Mouse (Mus musculus) heart, embryonic 15.5 days (tissue): Measurements from ENCODE around the gene Pfn1. TPM values are rescaled to one million over a fixed set of nuclear protein-coding genes. Genes with fewer than 3 reads are reported as not detected.

Source experiments
- ATAC-seq: fragments of 200-750 bp; cut with Nextera tagmentation; replicated peaks from 2 replicates; pipeline ENCODE4 v1.8.0; 2017; ENCODE audit warnings: low read depth, moderate TSS enrichment; ENCODE audit not compliant: insufficient number of reproducible peaks, insufficient read depth, low FRiP score
- H3K27ac ChIP-seq: fragments of 300-500 bp; sonication (generic); 2 replicates; pipeline ENCODE4 v1.5.1; 2015; ENCODE audit warnings: mild to moderate bottlenecking, inconsistent platforms
- H3K27me3 ChIP-seq: fragments of 300-500 bp; sonication (generic); 2 replicates; pipeline ENCODE4 v1.6.1; 2015; ENCODE audit warnings: inconsistent platforms
- H3K36me3 ChIP-seq: fragments of 300-500 bp; sonication (generic); 2 replicates; pipeline ENCODE4 v1.6.1; 2015; ENCODE audit warnings: mild to moderate bottlenecking, inconsistent platforms
- H3K4me1 ChIP-seq: fragments of 300-500 bp; sonication (generic); replicated peaks from 2 replicates; pipeline ENCODE4 v1.6.1; 2015; ENCODE audit warnings: inconsistent platforms
- H3K4me2 ChIP-seq: fragments of 300-500 bp; sonication (generic); 2 replicates; pipeline ENCODE4 v1.6.1; 2015; ENCODE audit warnings: inconsistent platforms, mild to moderate bottlenecking, moderate library complexity
- H3K4me3 ChIP-seq: fragments of 300-500 bp; sonication (generic); 2 replicates; pipeline ENCODE4 v1.5.1; 2015; ENCODE audit warnings: mild to moderate bottlenecking, inconsistent platforms
- H3K9ac ChIP-seq: fragments of 300-500 bp; sonication (generic); 2 replicates; pipeline ENCODE4 v1.6.1; 2015; ENCODE audit warnings: mild to moderate bottlenecking, inconsistent platforms
- H3K9me3 ChIP-seq: fragments of 300-500 bp; sonication (generic); replicated peaks from 2 replicates; pipeline ENCODE4 v1.6.1; 2016; ENCODE audit warnings: inconsistent platforms
- WGBS: fragments of 180-500 bp; shearing (Covaris S2); methylation state at CpG from one replicate; pipeline ENCODE4 v1.1.7; 2015; ENCODE audit warnings: mixed read lengths; 5-methylcytosine and 5-hydroxymethylcytosine counted together
- polyA plus RNA-seq: library from polyadenylated mRNA; unstranded; fragments of >200 nt; fragmentation: Nextera tagmentation; extraction: Ambion mirVana; gene quantifications from 2 replicates; pipeline ENCODE4 v1.2.1, GENCODE M21; 2015

The Pfn1 gene
- polyA plus RNA-seq, 1 experiment from 2014 or later = 1,318 TPM

- no peaks in the 10 kb centered on the region for H3K9me3 ChIP-seq
- peaks cover 42% of the 10 kb centered on the region for H3K4me1 ChIP-seq
- H3K27ac ChIP-seq = peak overlapping the region; percentile 95
- peak overlapping the region; percentile 73 for H3K4me2 ChIP-seq
- H3K9ac ChIP-seq = peak overlapping the region; percentile 83
- H3K36me3 ChIP-seq = peaks cover 27% of the 10 kb centered on the region
- ATAC-seq = no peak
- no peaks in the 10 kb centered on the region for H3K27me3 ChIP-seq
- 75% methylated on average over 12 of the region's 12 CpGs for WGBS
- peak overlapping the region; percentile 72 for H3K4me3 ChIP-seq
Observed at GRCm38 (mm10) chr11:70645461-70646258, 8.8 kb downstream of the Pfn1 start.

- Histone ChIP-seq H3K27me3 (no peaks in the 10 kb centered on the region), H3K9me3 (no peaks in the 10 kb centered on the region), H3K9ac (peak overlapping the region; percentile 83; the same call in 1 of the 2 replicates), H3K4me1 (peaks cover 33% of the 10 kb centered on the region), H3K27ac (no peak overlapping the region), H3K4me3 (no peak overlapping the region), H3K4me2 (peak overlapping the region; percentile 73; the same call in 1 of the 2 replicates), H3K36me3 (peaks cover 19% of the 10 kb centered on the region)
- no peak for ATAC-seq
- 89% methylated on average over 8 of the region's 8 CpGs for WGBS
Observed at GRCm38 (mm10) chr11:70644564-70645103, 9.8 kb downstream of the Pfn1 start.

GRCm38 (mm10) chr11:70643051-70643450 is 11.4 kb downstream of the Pfn1 start:
- ATAC-seq = no peak
- Histone ChIP-seq H3K9me3 (no peaks in the 10 kb centered on the region), H3K27ac (no peak overlapping the region), H3K4me1 (peaks cover 27% of the 10 kb centered on the region), H3K4me2 (no peak overlapping the region), H3K27me3 (no peaks in the 10 kb centered on the region), H3K36me3 (peaks cover 13% of the 10 kb centered on the region; the same call in 1 of the 2 replicates), H3K4me3 (no peak overlapping the region), H3K9ac (no peak overlapping the region)
- WGBS = 89% methylated on average over 6 of the region's 6 CpGs

GRCm38 (mm10) chr11:70641241-70641640 is 13.2 kb downstream of the Pfn1 start:
- Histone ChIP-seq H3K9me3 (no peaks in the 10 kb centered on the region), H3K4me2 (no peak overlapping the region), H3K27ac (no peak overlapping the region), H3K36me3 (peaks cover 13% of the 10 kb centered on the region; the same call in 1 of the 2 replicates), H3K4me1 (peaks cover 24% of the 10 kb centered on the region), H3K9ac (no peak overlapping the region), H3K27me3 (no peaks in the 10 kb centered on the region), H3K4me3 (no peak overlapping the region)
- ATAC-seq = no peak
- WGBS = 83% methylated on average over 7 of the region's 7 CpGs

- Histone ChIP-seq H3K4me3 (no peak overlapping the region), H3K9ac (no peak overlapping the region), H3K27me3 (no peaks in the 10 kb centered on the region), H3K36me3 (peaks cover 11% of the 10 kb centered on the region; the same call in 1 of the 2 replicates), H3K4me1 (peaks cover 11% of the 10 kb centered on the region), H3K9me3 (no peaks in the 10 kb centered on the region), H3K4me2 (no peak overlapping the region), H3K27ac (no peak overlapping the region)
- 76% methylated on average over 8 of the region's 8 CpGs for WGBS
- ATAC-seq = 0 out of 2 replicates have a peak, but pooled peaks have one; percentile 15
Observed at GRCm38 (mm10) chr11:70639976-70640375, 14.5 kb downstream of the Pfn1 start.

- Histone ChIP-seq H3K9ac (no peak within 1 kb of the TSS), H3K9me3 (no peaks in the 10 kb centered on the region), H3K27ac (peak within 1 kb of the TSS; percentile 46; the same call in 1 of the 2 replicates), H3K4me1 (peaks cover 9% of the 10 kb centered on the region), H3K27me3 (no peaks in the 10 kb centered on the region), H3K36me3 (no peaks in the 10 kb centered on the region), H3K4me3 (no peak within 1 kb of the TSS), H3K4me2 (peak within 1 kb of the TSS; percentile 1; the same call in 1 of the 2 replicates)
- no peak for ATAC-seq
- 9% methylated on average over 5 of the region's 5 CpGs for WGBS
Observed at GRCm38 (mm10) chr11:70638714-70639278, 15.6 kb downstream of the Pfn1 start, which contains the start of gene Gp1ba. TSS of gene Gp1ba (plus strand) at chr11:70639122.

GRCm38 (mm10) chr11:70638293-70638692 is 16.2 kb downstream of the Pfn1 start:
- Histone ChIP-seq H3K36me3 (no peaks in the 10 kb centered on the region), H3K9ac (no peak overlapping the region), H3K4me3 (no peak overlapping the region), H3K27ac (peak overlapping the region; percentile 46; the same call in 1 of the 2 replicates), H3K4me1 (peaks cover 9% of the 10 kb centered on the region), H3K27me3 (no peaks in the 10 kb centered on the region), H3K4me2 (no peak overlapping the region), H3K9me3 (no peaks in the 10 kb centered on the region)
- WGBS = 54% methylated on average over 1 of the region's 1 CpGs
- ATAC-seq = no peak

GRCm38 (mm10) chr11:70637764-70638163 is 16.7 kb downstream of the Pfn1 start:
- no peaks in the 10 kb centered on the region for H3K9me3 ChIP-seq
- 96% methylated on average over 1 of the region's 1 CpGs for WGBS
- 0 out of 2 replicates have a peak overlapping the region, but pooled peaks have one; percentile 46 for H3K27ac ChIP-seq
- H3K9ac ChIP-seq = no peak overlapping the region
- H3K4me1 ChIP-seq = peaks cover 9% of the 10 kb centered on the region
- H3K4me2 ChIP-seq = no peak overlapping the region
- no peaks in the 10 kb centered on the region for H3K36me3 ChIP-seq
- no peak overlapping the region for H3K4me3 ChIP-seq
- ATAC-seq = no peak
- H3K27me3 ChIP-seq = no peaks in the 10 kb centered on the region

- H3K9ac ChIP-seq = no peak overlapping the region
- no peak overlapping the region for H3K4me2 ChIP-seq
- H3K4me1 ChIP-seq = peaks cover 9% of the 10 kb centered on the region
- no peaks in the 10 kb centered on the region for H3K27me3 ChIP-seq
- H3K9me3 ChIP-seq = no peaks in the 10 kb centered on the region
- ATAC-seq = no peak
- H3K27ac ChIP-seq = no peak overlapping the region
- WGBS = 81% methylated on average over 4 of the region's 4 CpGs
- H3K36me3 ChIP-seq = no peaks in the 10 kb centered on the region
- H3K4me3 ChIP-seq = no peak overlapping the region
Observed at GRCm38 (mm10) chr11:70635601-70636000, 18.8 kb downstream of the Pfn1 start.

GRCm38 (mm10) chr11:70630129-70630528 is 24.3 kb downstream of the Pfn1 start:
- no peak overlapping the region; the same call in 1 of the 2 replicates for H3K9ac ChIP-seq
- no peak overlapping the region for H3K4me2 ChIP-seq
- H3K4me3 ChIP-seq = no peak overlapping the region
- H3K27ac ChIP-seq = no peak overlapping the region
- WGBS = 76% methylated on average over 7 of the region's 7 CpGs
- no peaks in the 10 kb centered on the region for H3K27me3 ChIP-seq
- H3K36me3 ChIP-seq = no peaks in the 10 kb centered on the region
- H3K4me1 ChIP-seq = no peaks in the 10 kb centered on the region
- ATAC-seq = no peak
- no peaks in the 10 kb centered on the region for H3K9me3 ChIP-seq

- H3K4me2 ChIP-seq = no peak overlapping the region
- H3K27me3 ChIP-seq = no peaks in the 10 kb centered on the region
- H3K4me3 ChIP-seq = no peak overlapping the region
- no peaks in the 10 kb centered on the region for H3K4me1 ChIP-seq
- H3K27ac ChIP-seq = no peak overlapping the region
- no peaks in the 10 kb centered on the region for H3K36me3 ChIP-seq
- H3K9me3 ChIP-seq = no peaks in the 10 kb centered on the region
- ATAC-seq = no peak
- H3K9ac ChIP-seq = no peak overlapping the region
- WGBS = 49% methylated on average over 5 of the region's 5 CpGs
Observed at GRCm38 (mm10) chr11:70629557-70629956, 24.9 kb downstream of the Pfn1 start.
